Mouse (Mus musculus) cerebellum, adult 2 months (tissue): ENCODE data around the gene Exosc10.

Experiments
- CTCF ChIP-seq: fragments of 200-500 bp; IDR thresholded peaks from 2 replicates; pipeline ENCODE4 v1.5.1; 2011; ENCODE audit warnings: low read depth, mild to moderate bottlenecking, control low read depth, low read length, moderate library complexity, borderline replicate concordance; ENCODE audit not compliant: insufficient read depth
- POLR2A ChIP-seq: fragments of 200-500 bp; IDR thresholded peaks from 2 replicates; pipeline ENCODE4 v1.6.1; 2011; ENCODE audit warnings: low read length, control low read depth, borderline replicate concordance; ENCODE audit not compliant: insufficient read depth

DNA sequence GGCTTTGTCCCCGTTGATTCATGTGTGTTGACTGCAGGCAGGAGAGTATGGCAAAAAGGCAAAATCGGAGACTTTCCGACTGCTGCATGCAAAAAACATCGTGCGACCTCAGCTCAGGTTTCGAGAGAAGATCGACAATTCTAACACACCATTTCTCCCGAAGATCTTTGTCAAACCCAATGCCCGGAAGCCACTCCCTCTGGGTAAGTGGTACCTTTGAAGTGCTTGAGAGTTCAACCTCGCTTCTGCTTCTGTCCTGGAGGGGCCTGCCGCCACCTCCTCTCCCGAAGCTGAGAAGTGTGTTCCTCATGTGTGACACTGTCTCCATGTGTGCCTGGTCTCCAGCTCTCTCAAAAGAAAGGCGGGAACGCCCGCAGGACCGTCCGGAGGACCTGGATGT, 4.4 kb downstream of the Exosc10 start:
- TF ChIP-seq POLR2A (no peak), CTCF (no peak)
